Mouse (Mus musculus): ENCODE results near the gene Dnaaf1. TPM values are rescaled to one million over a fixed set of nuclear protein-coding genes. Genes with fewer than 3 reads are reported as not detected.
A peak's percentile ranks its signal among the peaks of the same experiment; 100 is the strongest.

Dnaaf1 gene
- total and polyA plus RNA-seq, 2 experiments from 2014 or later: 0.51 to 1.1 TPM

GRCm38 (mm10) chr8:119634616-119635336 lies 59.7 kb downstream of the Dnaaf1 start:
- no peak for TF ChIP-seq CTCF (IDR thresholded peaks at IDR 0.05)
- Histone ChIP-seq H3K36me3 (ENCODE audit: insufficient read depth, low read length) (no peaks in the 10 kb centered on the region), H3K9ac (replicated peaks; ENCODE audit: low read length, poor library complexity, severe bottlenecking) (no peak overlapping the region), H3K9me3 (ENCODE audit: low read length) (no peaks in the 10 kb centered on the region), H3K4me1 (ENCODE audit: insufficient read depth, low read length) (no peaks in the 10 kb centered on the region), H3K4me2 (ENCODE audit: low read depth, low read length, poor library complexity, severe bottlenecking) (no peak overlapping the region), H3K4me3 (ENCODE audit: low read depth, low read length) (no peak overlapping the region), H3K27ac (ENCODE audit: low read depth, low read length) (no peak overlapping the region), H3K27me3 (ENCODE audit: insufficient read depth, low read length) (peaks cover 2% of the 10 kb centered on the region; the same call in 1 of the 2 replicates)
- DNase-seq (ENCODE audit: low spot score) (no peak), ATAC-seq (ENCODE audit: low FRiP score) (no peak)
- 16% methylated on average over 14 of the region's 14 CpGs for WGBS

GRCm38 (mm10) chr8:119635378-119635777 lies 60.3 kb downstream of the Dnaaf1 start, which contains the start of gene Kcng4:
Gene Kcng4, minus strand, starts transcription at chr8:119635680.
- H3K9ac ChIP-seq (replicated peaks; ENCODE audit: low read length, poor library complexity, severe bottlenecking): no peak within 1 kb of the TSS
- DNase-seq (ENCODE audit: low spot score) (no peak), ATAC-seq (ENCODE audit: low FRiP score) (no peak)
- TF ChIP-seq CTCF (IDR thresholded peaks at IDR 0.05): no peak
- no peaks in the 10 kb centered on the region for H3K36me3 ChIP-seq (ENCODE audit: insufficient read depth, low read length)
- no peaks in the 10 kb centered on the region for H3K9me3 ChIP-seq (ENCODE audit: low read length)
- peaks cover 2% of the 10 kb centered on the region; the same call in 1 of the 2 replicates for H3K27me3 ChIP-seq (ENCODE audit: insufficient read depth, low read length)
- H3K4me3 ChIP-seq (ENCODE audit: low read depth, low read length): no peak within 1 kb of the TSS
- H3K27ac ChIP-seq (ENCODE audit: low read depth, low read length): no peak within 1 kb of the TSS
- 22% methylated on average over 6 of the region's 6 CpGs for WGBS
- H3K4me2 ChIP-seq (ENCODE audit: low read depth, low read length, poor library complexity, severe bottlenecking): no peak within 1 kb of the TSS
- no peaks in the 10 kb centered on the region for H3K4me1 ChIP-seq (ENCODE audit: insufficient read depth, low read length)

GRCm38 (mm10) chr8:119635958-119636357 lies 60.9 kb downstream of the Dnaaf1 start:
- DNase-seq (ENCODE audit: low spot score) (no peak), ATAC-seq (ENCODE audit: low FRiP score) (no peak)
- Histone ChIP-seq H3K27me3 (ENCODE audit: insufficient read depth, low read length) (peaks cover 2% of the 10 kb centered on the region; the same call in 1 of the 2 replicates), H3K4me1 (ENCODE audit: insufficient read depth, low read length) (no peaks in the 10 kb centered on the region), H3K36me3 (ENCODE audit: insufficient read depth, low read length) (no peaks in the 10 kb centered on the region), H3K9ac (replicated peaks; ENCODE audit: low read length, poor library complexity, severe bottlenecking) (no peak overlapping the region), H3K9me3 (ENCODE audit: low read length) (no peaks in the 10 kb centered on the region), H3K4me2 (ENCODE audit: low read depth, low read length, poor library complexity, severe bottlenecking) (no peak overlapping the region), H3K4me3 (ENCODE audit: low read depth, low read length) (no peak overlapping the region), H3K27ac (ENCODE audit: low read depth, low read length) (no peak overlapping the region)
- WGBS: 52% methylated on average over 2 of the region's 2 CpGs
- TF ChIP-seq CTCF (IDR thresholded peaks at IDR 0.05): no peak

GRCm38 (mm10) chr8:119636766-119637165 lies 61.7 kb downstream of the Dnaaf1 start:
- Histone ChIP-seq H3K9me3 (ENCODE audit: low read length) (no peaks in the 10 kb centered on the region), H3K27ac (ENCODE audit: low read depth, low read length) (no peak overlapping the region), H3K9ac (replicated peaks; ENCODE audit: low read length, poor library complexity, severe bottlenecking) (no peak overlapping the region), H3K27me3 (ENCODE audit: insufficient read depth, low read length) (no peaks in the 10 kb centered on the region; the same call in 1 of the 2 replicates), H3K36me3 (ENCODE audit: insufficient read depth, low read length) (no peaks in the 10 kb centered on the region), H3K4me1 (ENCODE audit: insufficient read depth, low read length) (no peaks in the 10 kb centered on the region), H3K4me2 (ENCODE audit: low read depth, low read length, poor library complexity, severe bottlenecking) (no peak overlapping the region), H3K4me3 (ENCODE audit: low read depth, low read length) (no peak overlapping the region)
- no peak for DNase-seq (ENCODE audit: low spot score)
- no peak for TF ChIP-seq CTCF (IDR thresholded peaks at IDR 0.05)
- WGBS: 67% methylated on average over 7 of the region's 7 CpGs
- no peak for ATAC-seq (ENCODE audit: low FRiP score)

- Histone ChIP-seq H3K4me3 (ENCODE audit: low read depth, low read length) (no peak overlapping the region), H3K27ac (ENCODE audit: low read depth, low read length) (no peak overlapping the region), H3K4me2 (ENCODE audit: low read depth, low read length, poor library complexity, severe bottlenecking) (no peak overlapping the region), H3K9me3 (ENCODE audit: low read length) (no peaks in the 10 kb centered on the region), H3K9ac (replicated peaks; ENCODE audit: low read length, poor library complexity, severe bottlenecking) (no peak overlapping the region), H3K27me3 (ENCODE audit: insufficient read depth, low read length) (no peaks in the 10 kb centered on the region; the same call in 1 of the 2 replicates), H3K36me3 (ENCODE audit: insufficient read depth, low read length) (no peaks in the 10 kb centered on the region), H3K4me1 (ENCODE audit: insufficient read depth, low read length) (no peaks in the 10 kb centered on the region)
- DNase-seq (ENCODE audit: low spot score): no peak
- WGBS: 86% methylated on average over 4 of the region's 4 CpGs
- TF ChIP-seq CTCF (IDR thresholded peaks at IDR 0.05): no peak
- ATAC-seq (ENCODE audit: low FRiP score): no peak
These were observed 62.3 kb downstream of the Dnaaf1 start for GRCm38 (mm10) chr8:119637381-119637780.

GRCm38 (mm10) chr8:119638261-119638660 lies 63.2 kb downstream of the Dnaaf1 start:
- H3K36me3 ChIP-seq (ENCODE audit: insufficient read depth, low read length): no peaks in the 10 kb centered on the region
- no peak overlapping the region for H3K27ac ChIP-seq (ENCODE audit: low read depth, low read length)
- H3K9ac ChIP-seq (replicated peaks; ENCODE audit: low read length, poor library complexity, severe bottlenecking): no peak overlapping the region
- H3K4me1 ChIP-seq (ENCODE audit: insufficient read depth, low read length): no peaks in the 10 kb centered on the region
- no peak for TF ChIP-seq CTCF (IDR thresholded peaks at IDR 0.05)
- no peak overlapping the region for H3K4me2 ChIP-seq (ENCODE audit: low read depth, low read length, poor library complexity, severe bottlenecking)
- DNase-seq (ENCODE audit: low spot score): peak; percentile 40
- H3K27me3 ChIP-seq (ENCODE audit: insufficient read depth, low read length): no peaks in the 10 kb centered on the region; the same call in 1 of the 2 replicates
- H3K4me3 ChIP-seq (ENCODE audit: low read depth, low read length): no peak overlapping the region
- H3K9me3 ChIP-seq (ENCODE audit: low read length): no peaks in the 10 kb centered on the region
- 70% methylated on average over 6 of the region's 6 CpGs for WGBS
- no peak for ATAC-seq (ENCODE audit: low FRiP score)
